In the genomic region with DNA sequence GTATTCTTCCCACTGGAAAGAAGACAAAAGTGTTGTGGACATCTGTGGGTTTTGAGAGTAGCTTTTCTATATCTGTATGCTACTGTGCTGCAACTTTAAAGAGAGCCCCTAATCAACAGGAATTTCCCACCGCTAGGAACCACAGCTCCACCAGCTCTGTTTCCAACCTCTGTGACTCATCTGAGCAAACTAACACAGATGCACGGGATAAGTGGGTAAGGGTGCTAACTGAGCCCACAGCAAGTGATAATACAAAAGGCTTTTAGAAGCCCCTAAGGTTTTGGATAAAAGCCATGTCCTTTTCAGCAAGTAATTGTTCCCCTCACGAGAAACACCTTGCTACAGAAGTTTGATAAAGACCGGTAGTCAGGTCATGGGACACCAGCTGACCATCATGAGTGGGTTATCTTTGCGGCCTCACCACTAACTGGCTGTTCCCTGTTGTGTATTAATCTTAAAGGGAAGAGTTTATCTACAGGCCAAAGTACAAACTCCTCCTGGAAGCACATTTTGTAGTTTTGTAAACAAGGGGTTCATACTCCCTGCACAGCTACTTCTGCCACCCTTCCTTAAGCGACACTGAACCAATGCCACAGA, we compare ENCODE assay signal across 24 mouse cellular contexts. TPM values are rescaled to one million over a fixed set of nuclear protein-coding genes. Genes with fewer than 3 reads are reported as not detected.
DNase-seq lines count a peak whose midpoint lies in the region; ATAC-seq lines count a peak whose summit lies in the region.
"Had no signal": no experiment of that assay in that cellular context is flagged by ENCODE, and none has a peak within 500 bp of the region (broad histone marks: within the 10 kb centered on the region; RNA-seq: fewer than 3 reads in every experiment).

No protein-coding gene starts in this region.

- 43% methylated on average over 6 of the region's 6 CpGs for WGBS in heart, embryonic 11.5 days (ENCODE audit: insufficient replicate concordance)
- WGBS in liver, embryonic 16.5 days (ENCODE audit: insufficient replicate concordance): 56% methylated on average over 6 of the region's 6 CpGs
- 71% methylated on average over 6 of the region's 6 CpGs for WGBS in liver, embryonic 11.5 days
- WGBS in intestine, embryonic 16.5 days: 54% methylated on average over 6 of the region's 6 CpGs

- H3K27me3 ChIP-seq in heart, embryonic 11.5 days (ENCODE audit: control insufficient read depth, insufficient read depth, low read length): no peaks in the 10 kb centered on the region
- no peaks in the 10 kb centered on the region for H3K27me3 ChIP-seq in liver, embryonic 16.5 days (ENCODE audit: control insufficient read depth, insufficient read depth, low read depth, low read length)
- H3K27me3 ChIP-seq in liver, embryonic 11.5 days (replicated peaks; ENCODE audit: control insufficient read depth, insufficient read depth, low read length): no peaks in the 10 kb centered on the region
- H3K27me3 ChIP-seq in intestine, embryonic 16.5 days (replicated peaks; ENCODE audit: control insufficient read depth, insufficient read depth, low read length): no peaks in the 10 kb centered on the region
- H3K27me3 ChIP-seq: neural tube, embryonic 13.5 days had no signal

- H3K9ac ChIP-seq in heart, embryonic 11.5 days (ENCODE audit: low read depth, low read length): no peak overlapping the region
- H3K9ac ChIP-seq in liver, embryonic 16.5 days (ENCODE audit: low read depth, low read length): no peak overlapping the region
- no peak overlapping the region for H3K9ac ChIP-seq in liver, embryonic 11.5 days (ENCODE audit: low read depth, low read length)
- H3K9ac ChIP-seq in intestine, embryonic 16.5 days (ENCODE audit: low read depth, low read length): no peak overlapping the region
- H3K9ac ChIP-seq: neural tube, embryonic 13.5 days had no signal

- no peaks in the 10 kb centered on the region for H3K36me3 ChIP-seq in heart, embryonic 11.5 days (ENCODE audit: control insufficient read depth, insufficient read depth, low read length)
- no peaks in the 10 kb centered on the region for H3K36me3 ChIP-seq in liver, embryonic 16.5 days (ENCODE audit: control insufficient read depth, insufficient read depth)
- H3K36me3 ChIP-seq in liver, embryonic 11.5 days (ENCODE audit: control insufficient read depth, insufficient read depth, low read length): no peaks in the 10 kb centered on the region
- no peaks in the 10 kb centered on the region for H3K36me3 ChIP-seq in intestine, embryonic 16.5 days (ENCODE audit: control insufficient read depth, insufficient read depth, low read length)
- H3K36me3 ChIP-seq: forebrain, embryonic 10.5 days; neural tube, embryonic 13.5 days had no signal

- ATAC-seq in heart, embryonic 11.5 days (replicated peaks; ENCODE audit: insufficient number of reproducible peaks, low FRiP score, low TSS enrichment): no peak
- ATAC-seq in liver, embryonic 16.5 days (ENCODE audit: low read depth): peak; percentile 55
- ATAC-seq in liver, embryonic 11.5 days (replicated peaks; ENCODE audit: low FRiP score): no peak
- peak; percentile 89 for ATAC-seq in intestine, embryonic 16.5 days

- no peak overlapping the region for H3K27ac ChIP-seq in heart, embryonic 11.5 days (ENCODE audit: low read depth, low read length)
- no peak overlapping the region for H3K27ac ChIP-seq in liver, embryonic 16.5 days (ENCODE audit: low read length)
- H3K27ac ChIP-seq in liver, embryonic 11.5 days (ENCODE audit: low read depth, low read length): no peak overlapping the region
- H3K27ac ChIP-seq in intestine, embryonic 16.5 days (ENCODE audit: low read length): peak overlapping the region; percentile 74; the same call in 1 of the 2 replicates
- H3K27ac ChIP-seq: forebrain, embryonic 10.5 days; neural tube, embryonic 13.5 days had no signal

- DNase-seq in heart, adult 8-10 months (ENCODE audit: low spot score): peak; percentile 46
- DNase-seq in liver, embryonic 11.5 days (ENCODE audit: low spot score): no peak
- DNase-seq in thymus, postnatal 4 days: no peak
- no peak for DNase-seq in lung, postnatal 10 days
- DNase-seq: adrenal gland, adult 2 months; B cell, adult 2 months; cerebellum, adult 18-20 months; gastrocnemius, postnatal 14 days; layer of hippocampus, adult 9-11 months; lung, postnatal 14 days; right cerebral cortex, postnatal 4 days had no signal

- H3K4me1 ChIP-seq in heart, embryonic 11.5 days (ENCODE audit: control insufficient read depth, insufficient read depth, low read length): peaks cover 10% of the 10 kb centered on the region
- no peaks in the 10 kb centered on the region; the same call in 1 of the 2 replicates for H3K4me1 ChIP-seq in liver, embryonic 16.5 days (ENCODE audit: control insufficient read depth, low read depth, low read length)
- H3K4me1 ChIP-seq in liver, embryonic 11.5 days (replicated peaks; ENCODE audit: control insufficient read depth, insufficient read depth, low read length): no peaks in the 10 kb centered on the region
- peaks cover 4% of the 10 kb centered on the region; the same call in 1 of the 2 replicates for H3K4me1 ChIP-seq in intestine, embryonic 16.5 days (ENCODE audit: control insufficient read depth, insufficient read depth, low read length)

- no peaks in the 10 kb centered on the region for H3K9me3 ChIP-seq in heart, embryonic 11.5 days (replicated peaks; ENCODE audit: control insufficient read depth, low read length)
- H3K9me3 ChIP-seq in liver, embryonic 16.5 days (replicated peaks; ENCODE audit: control insufficient read depth, low read length): no peaks in the 10 kb centered on the region
- H3K9me3 ChIP-seq in liver, embryonic 11.5 days (ENCODE audit: control insufficient read depth, low read length): no peaks in the 10 kb centered on the region
- H3K9me3 ChIP-seq in intestine, embryonic 16.5 days (ENCODE audit: control insufficient read depth, low read length): no peaks in the 10 kb centered on the region
- H3K9me3 ChIP-seq: neural tube, embryonic 13.5 days had no signal

- no peak overlapping the region for H3K4me2 ChIP-seq in heart, embryonic 11.5 days
- H3K4me2 ChIP-seq in liver, embryonic 16.5 days (ENCODE audit: low read depth, low read length): no peak overlapping the region
- no peak overlapping the region for H3K4me2 ChIP-seq in liver, embryonic 11.5 days
- no peak overlapping the region for H3K4me2 ChIP-seq in intestine, embryonic 16.5 days (ENCODE audit: low read depth, low read length)
- H3K4me2 ChIP-seq: neural tube, embryonic 13.5 days had no signal

- no peak overlapping the region for H3K4me3 ChIP-seq in heart, embryonic 11.5 days (ENCODE audit: low read depth, low read length)
- H3K4me3 ChIP-seq in liver, embryonic 16.5 days (ENCODE audit: low read depth, low read length): no peak overlapping the region
- no peak overlapping the region for H3K4me3 ChIP-seq in liver, embryonic 11.5 days (ENCODE audit: low read depth, low read length)
- H3K4me3 ChIP-seq in intestine, embryonic 16.5 days (ENCODE audit: low read length): no peak overlapping the region
- H3K4me3 ChIP-seq: forebrain, embryonic 10.5 days; neural tube, embryonic 13.5 days had no signal

RNA-seq across cellular contexts. Expression of gene Gm47985, which starts 29.2 kb away (rescaled TPM):
- total RNA-seq in heart, adult 8-10 months (2022): 1 to 10 TPM in 1 of 4 experiments, under 1 TPM in 2, not detected in 1; 0.60 to 1.2 (median 0.63) TPM
- polyA plus RNA-seq in heart, embryonic 11.5 days (2014; fragmentation: Nextera tagmentation; extraction: Ambion mirVana): 2.1 and 3.4 TPM in 2 replicates
- 1.4 and 1.8 TPM in 2 replicates for polyA plus RNA-seq in liver, embryonic 16.5 days (2015; fragmentation: Nextera tagmentation; extraction: Ambion mirVana)
- polyA plus RNA-seq in liver, embryonic 11.5 days (2014; fragmentation: Nextera tagmentation; extraction: Ambion mirVana): 1.7 and 1.9 TPM in 2 replicates
- 0.26 and 0.32 TPM in 2 replicates for polyA plus RNA-seq in intestine, embryonic 16.5 days (2015; fragmentation: Nextera tagmentation; extraction: Ambion mirVana)
- total RNA-seq: adrenal gland, adult 2 months; monocyte, adult 5-6 weeks had no signal
- polyA plus RNA-seq: adrenal gland, adult 2 months; frontal cortex, adult 2 months; stomach, embryonic 14.5 days; thymus, postnatal 0 days had no signal

RNA-seq across cellular contexts. Expression of gene Gm8947, which starts 39.0 kb away (rescaled TPM):
- total RNA-seq in heart, adult 8-10 months (2022): not detected
- 0.48 and 1.2 TPM in 2 replicates for polyA plus RNA-seq in heart, embryonic 11.5 days (2014; fragmentation: Nextera tagmentation; extraction: Ambion mirVana)
- 1.2 and 1.3 TPM in 2 replicates for polyA plus RNA-seq in liver, embryonic 16.5 days (2015; fragmentation: Nextera tagmentation; extraction: Ambion mirVana)
- 0.55 and 1.1 TPM in 2 replicates for polyA plus RNA-seq in liver, embryonic 11.5 days (2014; fragmentation: Nextera tagmentation; extraction: Ambion mirVana)
- polyA plus RNA-seq in intestine, embryonic 16.5 days (2015; fragmentation: Nextera tagmentation; extraction: Ambion mirVana): 0.17 TPM in 1 of 2 replicates, not detected in the other
- total RNA-seq: adrenal gland, adult 2 months; monocyte, adult 5-6 weeks had no signal
- polyA plus RNA-seq: adrenal gland, adult 2 months; embryonic facial prominence, embryonic 14.5 days; frontal cortex, adult 2 months; hindbrain, embryonic 11.5 days; neural tube, embryonic 13.5 days; stomach, embryonic 14.5 days; thymus, postnatal 0 days had no signal

RNA-seq across cellular contexts. Expression of gene Gm47995, which starts 45.1 kb away (rescaled TPM):
- not detected for total RNA-seq in heart, adult 8-10 months (2022)
- polyA plus RNA-seq in heart, embryonic 11.5 days (2014; fragmentation: Nextera tagmentation; extraction: Ambion mirVana): 0.90 and 1.4 TPM in 2 replicates
- polyA plus RNA-seq in liver, embryonic 16.5 days (2015; fragmentation: Nextera tagmentation; extraction: Ambion mirVana): 0.64 and 0.98 TPM in 2 replicates
- 0.36 and 0.52 TPM in 2 replicates for polyA plus RNA-seq in liver, embryonic 11.5 days (2014; fragmentation: Nextera tagmentation; extraction: Ambion mirVana)
- polyA plus RNA-seq in intestine, embryonic 16.5 days (2015; fragmentation: Nextera tagmentation; extraction: Ambion mirVana): 0.23 TPM in 1 of 2 replicates, not detected in the other
- total RNA-seq: adrenal gland, adult 2 months; monocyte, adult 5-6 weeks had no signal
- polyA plus RNA-seq: adrenal gland, adult 2 months; forebrain, embryonic 10.5 days; frontal cortex, adult 2 months; hindbrain, embryonic 11.5 days; intestine, embryonic 14.5 days; neural tube, embryonic 13.5 days; stomach, embryonic 14.5 days; thymus, postnatal 0 days had no signal

RNA-seq across cellular contexts. Expression of gene 3110040M04Rik, which starts 50.8 kb away (rescaled TPM):
- total RNA-seq in heart, adult 8-10 months (2022): not detected
- 0.68 and 1.1 TPM in 2 replicates for polyA plus RNA-seq in heart, embryonic 11.5 days (2014; fragmentation: Nextera tagmentation; extraction: Ambion mirVana)
- polyA plus RNA-seq in liver, embryonic 16.5 days (2015; fragmentation: Nextera tagmentation; extraction: Ambion mirVana): 0.84 and 1.4 TPM in 2 replicates
- 1.0 and 1.2 TPM in 2 replicates for polyA plus RNA-seq in liver, embryonic 11.5 days (2014; fragmentation: Nextera tagmentation; extraction: Ambion mirVana)
- 0.16 TPM in 1 of 2 replicates, not detected in the other for polyA plus RNA-seq in intestine, embryonic 16.5 days (2015; fragmentation: Nextera tagmentation; extraction: Ambion mirVana)
- total RNA-seq: adrenal gland, adult 2 months; gastrocnemius, postnatal 14 days; monocyte, adult 5-6 weeks had no signal
- polyA plus RNA-seq: adrenal gland, adult 2 months; embryonic facial prominence, embryonic 14.5 days; forebrain, embryonic 10.5 days; frontal cortex, adult 2 months; limb, embryonic 14.5 days; neural tube, embryonic 13.5 days; stomach, embryonic 14.5 days; thymus, postnatal 0 days had no signal

RNA-seq across cellular contexts. Expression of gene Gm47996, which starts 56.8 kb away (rescaled TPM):
- total RNA-seq in heart, adult 8-10 months (2022): not detected
- polyA plus RNA-seq in heart, embryonic 11.5 days (2014; fragmentation: Nextera tagmentation; extraction: Ambion mirVana): 0.70 TPM in 1 of 2 replicates, not detected in the other
- polyA plus RNA-seq in liver, embryonic 16.5 days (2015; fragmentation: Nextera tagmentation; extraction: Ambion mirVana): 0.12 and 0.20 TPM in 2 replicates
- polyA plus RNA-seq in liver, embryonic 11.5 days (2014; fragmentation: Nextera tagmentation; extraction: Ambion mirVana): 0.26 and 0.27 TPM in 2 replicates
- not detected in 2 replicates for polyA plus RNA-seq in intestine, embryonic 16.5 days (2015; fragmentation: Nextera tagmentation; extraction: Ambion mirVana)
- total RNA-seq: adrenal gland, adult 2 months; gastrocnemius, postnatal 14 days; monocyte, adult 5-6 weeks had no signal
- polyA plus RNA-seq: adrenal gland, adult 2 months; embryonic facial prominence, embryonic 14.5 days; forebrain, embryonic 10.5 days; frontal cortex, adult 2 months; intestine, embryonic 14.5 days; neural tube, embryonic 13.5 days; stomach, embryonic 14.5 days; thymus, postnatal 0 days had no signal

Comparison
In these comparisons a context has a peak if more than half of its experiments do, and no peak if none do; other contexts are left out.
1. ATAC-seq: peak in liver, embryonic 16.5 days (single experiment) and intestine, embryonic 16.5 days (single experiment); none in heart, embryonic 11.5 days (single experiment) and liver, embryonic 11.5 days (single experiment).